Mouse (Mus musculus) Patski (cell line): ENCODE measurements around the gene Zc3h7a. TPM values are rescaled to one million over a fixed set of nuclear protein-coding genes. Genes with fewer than 3 reads are reported as not detected.

ENCODE experiments used
- ATAC-seq: fragments of 100-300 bp; one replicate; pipeline ENCODE4 v1.8.0; 2021
- CTCF ChIA-PET: fragments of 350-600 bp; sonication (Branson Sonifier 250); formaldehyde crosslinking; loops from one replicate; lab custom pipeline; 2022; ENCODE audit warnings: inconsistent platforms; lab: Charles Lee
- POLR2A ChIA-PET: fragments of 350-600 bp; sonication (Branson Sonifier 250); formaldehyde crosslinking; loops from one replicate; lab custom pipeline; 2022; ENCODE audit warnings: antibody characterized with exemption, inconsistent platforms; lab: Charles Lee
- DNase-seq: peaks from one replicate; pipeline ENCODE4 v3.0.0-alpha.2; 2011; ENCODE audit warnings: low read depth, low spot score
- H3K27me3 ChIP-seq: fragments of 371-371 bp; one replicate; pipeline ENCODE4 v1.5.1; 2021
- CTCF ChIP-seq: fragments of 100-300 bp; IDR thresholded peaks from one replicate; pipeline ENCODE4 v1.5.1; 2021
- in situ Hi-C: fragments of 300-500 bp; cut with MboI; formaldehyde crosslinking; loops from 3 replicates; pipeline ENCODE4 v1.11.1; 2018; ENCODE audit warnings: low pct_unique_long_range_greater_than_20kb, mixed read lengths
- polyA plus RNA-seq: library from polyadenylated mRNA; unstranded; gene quantifications from one replicate; pipeline ENCODE4 v1.2.3, GENCODE M21; 2021

The Zc3h7a gene
- polyA plus RNA-seq, 1 experiment from 2014 or later, result 75.4 TPM

DNA sequence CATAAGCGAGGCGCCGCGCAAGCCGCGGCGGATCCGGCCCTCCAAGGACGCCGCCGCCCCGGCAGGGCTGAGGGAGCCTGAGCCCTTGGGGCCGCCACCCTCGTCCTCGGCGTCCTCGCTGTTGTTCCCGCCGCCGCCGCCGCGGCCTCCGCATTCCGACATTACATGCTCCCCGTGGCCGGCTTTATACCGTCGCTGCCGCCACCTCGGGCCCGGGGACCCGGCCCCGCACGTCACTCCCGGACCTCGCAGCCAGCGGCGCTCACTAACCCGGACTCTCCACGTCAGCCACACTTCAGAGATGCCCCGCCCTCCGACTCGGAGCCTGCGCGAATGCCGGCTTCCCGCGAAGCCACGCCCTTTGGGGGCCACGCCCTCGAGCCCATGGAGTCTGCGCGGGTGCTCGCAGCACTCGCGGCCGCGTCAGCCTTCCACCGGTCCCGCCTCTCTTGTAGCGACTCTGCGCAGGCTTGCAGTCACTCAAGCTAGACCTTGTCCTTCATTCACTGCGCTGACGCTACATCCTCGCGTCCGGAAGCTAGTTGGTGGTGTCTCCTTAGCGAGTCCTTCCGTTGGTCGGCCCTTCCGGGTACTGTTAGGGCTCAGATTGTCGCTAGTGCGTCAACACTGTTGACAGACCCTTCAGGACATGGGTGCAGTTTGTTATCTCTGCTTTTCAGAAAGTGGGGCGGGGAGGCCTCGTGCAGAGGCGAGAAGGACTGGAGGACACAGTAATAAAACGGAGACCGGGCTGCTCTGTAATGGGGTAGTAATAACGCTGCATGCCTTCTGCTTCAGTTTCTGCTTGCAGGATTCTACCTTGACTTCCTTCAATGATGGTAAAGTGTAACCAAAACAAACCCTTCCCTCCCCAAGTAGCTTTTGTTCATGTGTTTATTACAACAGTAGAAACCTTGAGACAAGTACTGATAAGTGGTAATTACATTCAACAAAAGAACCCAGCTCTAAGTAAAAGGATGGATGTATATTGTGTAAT is 41.5 kb downstream of the Zc3h7a start, which contains the start of gene Txndc11:
Gene Txndc11, minus strand, starts transcription at position 303 of the 997 bp plus-strand sequence.
- CTCF ChIA-PET, result interaction anchor here (1.3 to 1.4 kb wide), 2 partner anchors 40 to 99 kb away, joined by 3 to 4 read pairs; no protein-coding TSS in a partner anchor
- POLR2A ChIA-PET, result interaction anchor here (1.0 kb wide), 1 partner anchor 13 kb away, joined by 3 read pairs; no protein-coding TSS in a partner anchor
- TF ChIP-seq CTCF, result no peak
- in situ Hi-C loops, result no loop called here
- no peaks in the 10 kb centered on the region for H3K27me3 ChIP-seq
- peak; percentile 97 for ATAC-seq
- peak; percentile 89 for DNase-seq

- DNase-seq, result no peak
- no peaks in the 10 kb centered on the region for H3K27me3 ChIP-seq
- no peak for TF ChIP-seq CTCF
- ChIA-PET CTCF (interaction anchor here (1.3 to 1.4 kb wide), 2 partner anchors 13 to 41 kb away, joined by 3 to 4 read pairs; no protein-coding TSS in a partner anchor), POLR2A (interaction anchor here (0.8 to 1.0 kb wide), 2 partner anchors 12 to 18 kb away, joined by 3 read pairs; no protein-coding TSS in a partner anchor)
- peak; percentile 8 for ATAC-seq
- in situ Hi-C loops, result no loop called here
Measured at GRCm38 (mm10) chr16:11133476-11134347, 42.5 kb downstream of the Zc3h7a start.

DNA sequence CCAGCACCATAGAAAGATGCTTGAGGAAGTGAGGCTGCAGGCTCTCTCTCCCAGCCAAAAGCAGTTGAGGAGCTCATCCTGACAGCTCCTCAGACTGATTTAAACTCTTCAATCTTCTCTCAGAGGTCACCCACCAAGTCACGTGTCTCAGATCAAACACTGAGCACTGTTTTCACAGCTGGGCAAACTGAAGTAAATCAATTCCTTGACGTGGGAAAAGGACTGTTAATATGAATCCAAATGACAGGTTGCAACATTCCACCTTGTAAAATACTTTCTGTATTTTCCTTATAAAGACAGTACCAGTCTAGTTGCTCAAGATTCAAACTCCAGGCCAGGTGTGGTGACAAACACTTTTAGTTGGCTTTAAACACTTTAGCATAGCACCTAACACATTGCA is 43.4 kb downstream of the Zc3h7a start:
- DNase-seq, result no peak
- no peaks in the 10 kb centered on the region for H3K27me3 ChIP-seq
- no peak for ATAC-seq
- POLR2A ChIA-PET, result no interaction called here
- TF ChIP-seq CTCF, result no peak
- in situ Hi-C loops, result no loop called here
- CTCF ChIA-PET, result interaction anchor here (0.7 to 1.3 kb wide), 2 partner anchors 10 to 12 kb away, joined by 3 read pairs; no protein-coding TSS in a partner anchor

- in situ Hi-C loops, result no loop called here
- TF ChIP-seq CTCF, result no peak
- ATAC-seq (no peak), DNase-seq (no peak)
- ChIA-PET POLR2A (no interaction called here), CTCF (interaction anchor here (1.0 kb wide), 1 partner anchor 93 kb away, joined by 4 read pairs; no protein-coding TSS in a partner anchor)
- H3K27me3 ChIP-seq, result no peaks in the 10 kb centered on the region
Measured at GRCm38 (mm10) chr16:11128301-11128700, 47.9 kb downstream of the Zc3h7a start.

DNA sequence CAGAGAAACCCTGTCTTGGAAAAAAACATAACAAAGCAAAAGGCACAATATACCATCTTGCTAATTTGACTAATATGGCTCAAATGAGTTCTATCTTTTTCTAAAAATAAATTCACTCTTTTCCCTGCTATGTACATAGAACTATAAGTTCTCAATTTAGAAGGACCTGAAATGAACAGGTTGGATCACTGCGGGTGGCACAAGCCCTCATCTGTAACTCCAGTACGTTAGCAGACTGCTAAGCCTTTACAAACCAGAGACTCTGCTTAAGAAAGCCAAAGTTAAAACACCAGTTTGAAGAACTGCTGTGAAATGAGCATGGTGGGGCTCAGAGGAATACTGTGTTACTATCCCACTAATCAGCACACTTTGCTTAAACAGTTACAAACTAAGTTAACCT is 50.8 kb downstream of the Zc3h7a start:
- H3K27me3 ChIP-seq, result no peaks in the 10 kb centered on the region
- POLR2A ChIA-PET, result no interaction called here
- TF ChIP-seq CTCF, result no peak
- DNase-seq, result no peak
- no peak for ATAC-seq
- CTCF ChIA-PET, result no interaction called here
- in situ Hi-C loops, result no loop called here

DNA sequence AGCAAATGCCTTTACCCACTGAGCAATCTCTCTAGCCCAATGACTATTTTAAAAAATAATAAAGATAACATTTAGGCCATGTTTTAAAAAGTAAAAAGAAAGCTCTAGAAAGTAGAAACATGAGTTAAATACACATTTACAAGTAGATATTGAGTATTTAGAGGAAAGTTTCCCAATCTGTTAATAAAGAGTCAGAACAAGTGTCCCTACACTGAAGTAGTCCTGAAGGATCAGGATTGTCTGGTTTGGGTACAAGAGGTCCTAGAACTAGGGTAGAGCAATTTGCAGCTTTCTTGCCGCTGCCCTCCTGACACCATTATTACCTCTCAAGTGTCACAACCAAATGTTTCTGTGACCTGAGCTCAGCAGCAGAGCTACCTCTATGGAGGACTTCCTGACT is 52.1 kb downstream of the Zc3h7a start:
- DNase-seq (no peak), ATAC-seq (no peak)
- in situ Hi-C loops, result no loop called here
- ChIA-PET POLR2A (no interaction called here), CTCF (interaction anchor here (1.5 kb wide), 1 partner anchor 89 kb away, joined by 3 read pairs; no protein-coding TSS in a partner anchor)
- H3K27me3 ChIP-seq, result no peaks in the 10 kb centered on the region
- no peak for TF ChIP-seq CTCF

GRCm38 (mm10) chr16:11122625-11123024 is 53.6 kb downstream of the Zc3h7a start:
- POLR2A ChIA-PET, result interaction anchor here (1.2 kb wide), 1 partner anchor 9 kb away, joined by 3 read pairs; no protein-coding TSS in a partner anchor
- no peak for TF ChIP-seq CTCF
- DNase-seq (no peak), ATAC-seq (no peak)
- in situ Hi-C loops, result no loop called here
- H3K27me3 ChIP-seq, result no peaks in the 10 kb centered on the region
- CTCF ChIA-PET, result interaction anchor here (0.9 to 4.6 kb wide), 5 partner anchors 8 to 87 kb away, joined by 3 to 22 read pairs (median 5); no protein-coding TSS in a partner anchor

DNA sequence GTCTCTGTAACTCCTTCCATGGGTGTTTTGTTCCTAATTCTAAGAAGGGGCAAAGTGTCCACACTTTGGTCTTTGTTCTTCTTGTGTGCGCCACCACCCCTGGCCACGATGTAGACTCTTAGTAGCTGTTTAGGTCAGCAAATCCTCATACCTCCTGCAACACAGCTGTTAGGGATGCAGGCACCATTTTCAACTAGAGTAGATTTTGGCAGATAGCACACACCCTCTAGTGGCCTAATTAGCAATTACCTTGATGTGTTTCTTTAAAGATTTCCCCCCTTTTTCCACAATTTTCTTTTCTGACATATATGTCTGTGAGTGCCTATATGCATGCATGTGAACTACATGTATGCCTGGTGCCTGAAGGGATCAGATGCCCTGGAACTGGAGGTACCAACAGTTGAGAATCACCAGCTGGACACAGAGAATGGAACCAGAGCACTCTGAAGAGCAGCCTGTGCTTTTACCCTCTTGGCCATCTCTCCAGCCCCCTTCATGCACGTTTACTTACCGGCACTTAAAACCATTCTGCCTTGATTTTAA is 66.9 kb downstream of the Zc3h7a start:
- ChIA-PET POLR2A (no interaction called here), CTCF (interaction anchor here (0.8 to 5.4 kb wide), 10 partner anchors 11 to 235 kb away, joined by 3 to 39 read pairs (median 3); no protein-coding TSS in a partner anchor)
- TF ChIP-seq CTCF, result peak; percentile 65

GRCm38 (mm10) chr16:11104905-11105304 is 71.3 kb downstream of the Zc3h7a start:
- no peaks in the 10 kb centered on the region for H3K27me3 ChIP-seq
- ATAC-seq (no peak), DNase-seq (no peak)
- TF ChIP-seq CTCF, result no peak
- ChIA-PET POLR2A (no interaction called here), CTCF (interaction anchor here (1.5 kb wide), 1 partner anchor 16 kb away, joined by 3 read pairs; no protein-coding TSS in a partner anchor)
- in situ Hi-C loops, result no loop called here

More for the DNA sequence above, 66.9 kb downstream of the Zc3h7a start:
- in situ Hi-C loops, result no loop called here
- ATAC-seq (no peak), DNase-seq (no peak)
- no peaks in the 10 kb centered on the region for H3K27me3 ChIP-seq
